Mouse (Mus musculus): ENCODE results near the gene Zfhx3. TPM values are rescaled to one million over a fixed set of nuclear protein-coding genes. Genes with fewer than 3 reads are reported as not detected.

The Zfhx3 gene
- polyA plus RNA-seq, 1 experiment from 2014 or later: 2.4 TPM

DNA sequence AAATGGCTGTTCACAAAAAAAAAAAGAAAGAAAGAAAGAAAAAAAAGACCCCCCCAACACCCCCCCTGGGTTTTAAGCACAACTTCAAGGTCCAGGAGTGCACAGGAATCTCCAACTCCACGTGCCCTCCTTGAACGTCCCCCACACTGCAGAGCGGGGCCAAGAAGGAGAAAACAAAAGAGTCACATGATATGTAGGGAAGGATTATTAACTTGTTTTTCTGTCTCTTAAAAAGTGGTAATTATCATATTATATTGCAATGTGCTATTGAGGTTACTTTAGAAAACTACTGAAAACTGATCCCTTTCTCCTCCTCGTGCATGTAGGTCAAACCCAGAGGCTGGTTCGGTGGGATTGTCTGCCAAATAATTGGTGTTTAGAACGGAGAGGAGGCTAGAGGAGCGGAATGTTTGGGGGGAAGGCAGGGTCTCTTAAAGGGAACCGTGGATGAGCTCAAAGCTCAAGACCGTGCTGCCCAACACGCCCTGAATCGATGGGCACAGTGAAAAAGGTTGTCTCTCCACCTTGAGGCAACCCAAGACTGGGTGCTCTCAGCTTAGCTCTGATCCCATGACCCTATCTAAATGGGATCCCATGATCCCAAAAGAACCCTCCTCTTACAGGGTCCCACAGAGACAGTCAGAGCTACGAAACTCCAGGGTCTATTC is 612.3 kb downstream of the Zfhx3 start:
- Histone ChIP-seq H3K9ac (ENCODE audit: low read depth, low read length) (no peak overlapping the region), H3K27me3 (replicated peaks; ENCODE audit: control insufficient read depth, insufficient read depth, low read length) (no peaks in the 10 kb centered on the region; the same call in 1 of the 2 replicates), H3K4me3 (ENCODE audit: low read depth, low read length) (no peak overlapping the region), H3K36me3 (ENCODE audit: control insufficient read depth, insufficient read depth) (no peaks in the 10 kb centered on the region), H3K4me1 (replicated peaks; ENCODE audit: control insufficient read depth, insufficient read depth, low read length) (no peaks in the 10 kb centered on the region), H3K4me2 (replicated peaks; ENCODE audit: low read depth) (no peak overlapping the region), H3K9me3 (ENCODE audit: control insufficient read depth) (no peaks in the 10 kb centered on the region), H3K27ac (ENCODE audit: low read depth, low read length) (no peak overlapping the region)
- ATAC-seq: no peak
- no peak for TF ChIP-seq CTCF (IDR thresholded peaks at IDR 0.05; ENCODE audit: low read depth)
- WGBS: 86% methylated on average over 12 of the region's 12 CpGs

DNA sequence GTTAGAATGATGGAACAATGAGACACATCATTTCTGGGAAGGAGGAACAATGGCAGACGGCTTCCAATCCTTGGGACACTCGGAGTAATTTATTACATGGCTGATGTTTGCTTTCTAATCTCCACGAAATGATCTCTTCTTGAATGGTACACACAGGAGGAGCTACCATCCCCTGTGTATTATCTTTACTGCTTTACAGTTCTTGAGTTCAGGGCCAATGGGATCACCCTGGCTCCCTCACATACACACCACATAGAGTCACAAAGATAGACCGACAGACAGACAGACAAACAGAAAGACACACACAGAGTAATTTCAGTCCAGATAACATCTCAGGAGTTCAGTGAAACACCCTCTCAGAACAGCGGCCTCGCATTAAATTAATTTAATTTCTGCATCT is 621.0 kb downstream of the Zfhx3 start:
- Histone ChIP-seq H3K9me3 (ENCODE audit: control insufficient read depth) (no peaks in the 10 kb centered on the region), H3K4me3 (ENCODE audit: low read depth, low read length) (no peak overlapping the region), H3K4me1 (replicated peaks; ENCODE audit: control insufficient read depth, insufficient read depth, low read length) (0 out of 2 replicates have a peak, but pooled peaks cover 5% of the 10 kb centered on the region), H3K9ac (ENCODE audit: low read depth, low read length) (no peak overlapping the region), H3K27ac (ENCODE audit: low read depth, low read length) (no peak overlapping the region), H3K4me2 (replicated peaks; ENCODE audit: low read depth) (no peak overlapping the region), H3K27me3 (replicated peaks; ENCODE audit: control insufficient read depth, insufficient read depth, low read length) (peaks cover 38% of the 10 kb centered on the region), H3K36me3 (ENCODE audit: control insufficient read depth, insufficient read depth) (no peaks in the 10 kb centered on the region)
- 37% methylated on average over 6 of the region's 6 CpGs for WGBS
- no peak for ATAC-seq
- TF ChIP-seq CTCF (IDR thresholded peaks at IDR 0.05; ENCODE audit: low read depth): no peak

DNA sequence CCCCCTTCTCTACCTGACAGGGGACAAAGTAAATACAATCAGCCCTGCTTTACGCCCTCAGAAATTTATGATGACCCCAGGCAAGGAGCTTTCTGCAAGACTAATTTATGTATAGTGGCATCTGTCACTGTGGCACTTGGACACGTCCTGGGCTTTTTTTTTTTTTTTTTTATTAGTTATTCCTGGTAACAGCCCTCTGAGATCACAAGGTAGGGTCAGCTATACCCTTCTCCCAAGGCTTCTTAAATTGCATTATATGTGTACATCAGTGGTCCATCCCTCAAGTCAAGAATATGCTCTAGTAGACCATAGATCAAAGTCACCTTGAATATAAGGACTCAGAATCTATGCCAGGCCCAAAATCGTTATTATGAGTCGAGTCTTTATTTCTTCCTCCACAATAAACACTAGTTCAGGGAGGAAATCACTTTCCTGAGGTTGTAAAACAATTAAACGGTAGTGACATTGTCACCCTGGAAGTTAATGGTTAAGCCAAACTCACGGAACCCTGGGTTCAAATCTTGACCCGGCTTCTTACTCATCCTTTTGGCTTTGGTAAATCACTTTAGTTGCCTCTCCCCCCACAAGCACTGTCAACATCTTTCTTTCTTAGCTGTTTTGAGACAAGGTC is 621.6 kb downstream of the Zfhx3 start:
- Histone ChIP-seq H3K27ac (ENCODE audit: low read depth, low read length) (no peak overlapping the region), H3K36me3 (ENCODE audit: control insufficient read depth, insufficient read depth) (no peaks in the 10 kb centered on the region), H3K4me1 (replicated peaks; ENCODE audit: control insufficient read depth, insufficient read depth, low read length) (0 out of 2 replicates have a peak, but pooled peaks cover 5% of the 10 kb centered on the region), H3K9me3 (ENCODE audit: control insufficient read depth) (no peaks in the 10 kb centered on the region), H3K4me3 (ENCODE audit: low read depth, low read length) (no peak overlapping the region), H3K27me3 (replicated peaks; ENCODE audit: control insufficient read depth, insufficient read depth, low read length) (peaks cover 44% of the 10 kb centered on the region), H3K9ac (ENCODE audit: low read depth, low read length) (no peak overlapping the region), H3K4me2 (replicated peaks; ENCODE audit: low read depth) (no peak overlapping the region)
- ATAC-seq: peak; percentile 54
- 31% methylated on average over 7 of the region's 7 CpGs for WGBS
- TF ChIP-seq CTCF (IDR thresholded peaks at IDR 0.05; ENCODE audit: low read depth): no peak

DNA sequence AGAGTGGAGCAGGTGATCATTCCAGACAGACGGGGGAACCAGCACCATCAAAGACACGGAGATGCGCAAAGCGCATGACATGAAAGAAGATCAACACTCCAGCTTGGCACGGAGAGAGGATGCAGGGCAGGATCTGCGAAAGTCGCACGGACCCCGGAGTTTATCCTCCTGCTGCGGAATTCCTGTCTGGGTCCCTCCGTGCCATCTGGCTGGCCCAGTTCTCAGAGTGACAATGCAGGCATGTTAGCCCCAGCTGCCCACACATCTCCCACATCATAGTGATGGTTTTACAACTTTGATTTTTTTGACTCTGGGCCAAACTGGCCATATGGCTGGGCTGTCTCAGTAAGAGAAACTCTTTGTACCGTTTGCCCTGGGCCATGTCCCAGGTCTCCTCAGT is 623.6 kb downstream of the Zfhx3 start:
- no peak overlapping the region for H3K27ac ChIP-seq (ENCODE audit: low read depth, low read length)
- TF ChIP-seq CTCF (IDR thresholded peaks at IDR 0.05; ENCODE audit: low read depth): no peak
- no peak for ATAC-seq
- no peak overlapping the region for H3K4me3 ChIP-seq (ENCODE audit: low read depth, low read length)
- peaks cover 43% of the 10 kb centered on the region for H3K27me3 ChIP-seq (replicated peaks; ENCODE audit: control insufficient read depth, insufficient read depth, low read length)
- H3K4me1 ChIP-seq (replicated peaks; ENCODE audit: control insufficient read depth, insufficient read depth, low read length): 0 out of 2 replicates have a peak, but pooled peaks cover 5% of the 10 kb centered on the region
- H3K9me3 ChIP-seq (ENCODE audit: control insufficient read depth): no peaks in the 10 kb centered on the region
- no peak overlapping the region for H3K4me2 ChIP-seq (replicated peaks; ENCODE audit: low read depth)
- 76% methylated on average over 12 of the region's 12 CpGs for WGBS
- no peak overlapping the region for H3K9ac ChIP-seq (ENCODE audit: low read depth, low read length)
- H3K36me3 ChIP-seq (ENCODE audit: control insufficient read depth, insufficient read depth): no peaks in the 10 kb centered on the region

DNA sequence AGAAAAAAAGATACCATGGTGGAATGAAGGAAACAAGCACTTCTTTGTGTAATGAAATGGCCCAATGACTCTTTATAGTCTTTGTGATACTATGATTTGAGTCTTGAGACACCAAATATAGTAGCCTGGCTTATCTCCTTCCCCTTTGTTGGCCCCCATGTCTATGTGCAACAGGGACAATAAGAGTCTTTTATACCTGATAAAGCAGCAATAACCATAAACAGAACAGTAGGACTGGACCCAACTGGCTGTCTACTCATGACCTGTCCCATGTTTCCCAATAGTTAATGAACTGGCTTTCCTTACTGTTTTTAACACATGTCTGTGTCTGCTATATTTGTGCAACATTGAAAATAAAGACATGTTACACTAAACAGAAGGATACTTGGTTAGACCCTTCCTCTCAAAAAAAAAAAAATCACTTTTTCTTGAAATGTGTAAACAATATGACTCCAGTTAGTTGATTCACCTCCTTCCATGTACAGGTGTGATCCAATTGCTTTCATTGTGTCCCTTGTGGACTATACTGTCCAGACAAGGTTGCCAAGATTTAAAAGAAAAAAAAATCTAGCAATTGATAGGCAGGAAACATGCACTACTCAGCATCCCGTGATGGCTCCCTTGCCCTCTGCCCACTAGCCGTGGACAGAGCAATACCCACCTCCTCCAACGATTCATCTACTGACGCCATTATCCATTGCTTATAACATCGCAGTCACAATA is 631.0 kb downstream of the Zfhx3 start:
- Histone ChIP-seq H3K9me3 (ENCODE audit: control insufficient read depth) (no peaks in the 10 kb centered on the region), H3K4me2 (replicated peaks; ENCODE audit: low read depth) (no peak overlapping the region), H3K4me1 (replicated peaks; ENCODE audit: control insufficient read depth, insufficient read depth, low read length) (no peaks in the 10 kb centered on the region), H3K27ac (ENCODE audit: low read depth, low read length) (no peak overlapping the region), H3K9ac (ENCODE audit: low read depth, low read length) (no peak overlapping the region), H3K27me3 (replicated peaks; ENCODE audit: control insufficient read depth, insufficient read depth, low read length) (peaks cover 39% of the 10 kb centered on the region; the same call in 1 of the 2 replicates), H3K4me3 (ENCODE audit: low read depth, low read length) (no peak overlapping the region), H3K36me3 (ENCODE audit: control insufficient read depth, insufficient read depth) (no peaks in the 10 kb centered on the region)
- ATAC-seq: peak; percentile 96
- 69% methylated on average over 5 of the region's 5 CpGs for WGBS
- no peak for TF ChIP-seq CTCF (IDR thresholded peaks at IDR 0.05; ENCODE audit: low read depth)

DNA sequence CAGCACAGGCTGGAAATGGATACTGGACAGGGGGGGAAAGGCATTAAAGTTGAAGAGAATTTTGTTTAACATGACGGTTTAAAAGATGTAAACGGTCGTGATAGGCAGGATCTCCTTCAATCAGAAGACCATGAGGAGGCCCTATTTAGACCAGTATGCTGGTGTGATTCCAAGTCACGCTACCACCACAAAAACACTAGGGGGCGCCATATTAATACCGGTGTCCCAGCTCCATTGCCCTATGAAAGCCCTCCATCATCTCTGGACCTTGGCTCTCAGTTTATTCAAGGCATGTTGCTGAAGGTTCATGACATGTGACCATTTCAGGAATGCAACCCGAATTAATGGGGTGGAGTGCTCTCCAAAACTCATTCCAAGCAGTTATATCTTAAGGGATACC is 631.7 kb downstream of the Zfhx3 start:
- Histone ChIP-seq H3K36me3 (ENCODE audit: control insufficient read depth, insufficient read depth) (no peaks in the 10 kb centered on the region), H3K9me3 (ENCODE audit: control insufficient read depth) (no peaks in the 10 kb centered on the region), H3K27ac (ENCODE audit: low read depth, low read length) (no peak overlapping the region), H3K9ac (ENCODE audit: low read depth, low read length) (no peak overlapping the region), H3K4me1 (replicated peaks; ENCODE audit: control insufficient read depth, insufficient read depth, low read length) (no peaks in the 10 kb centered on the region), H3K27me3 (replicated peaks; ENCODE audit: control insufficient read depth, insufficient read depth, low read length) (peaks cover 34% of the 10 kb centered on the region; the same call in 1 of the 2 replicates), H3K4me2 (replicated peaks; ENCODE audit: low read depth) (no peak overlapping the region), H3K4me3 (ENCODE audit: low read depth, low read length) (no peak overlapping the region)
- TF ChIP-seq CTCF (IDR thresholded peaks at IDR 0.05; ENCODE audit: low read depth): peak; percentile 73
- ATAC-seq: 0 out of 2 replicates have a peak, but pooled peaks have one; percentile 3
- 36% methylated on average over 7 of the region's 7 CpGs for WGBS

All from intestine, postnatal 0 days (tissue).